Mouse (Mus musculus): ENCODE results near the gene Anks4b.

- no peak for TF ChIP-seq ZNF384 (IDR thresholded peaks at IDR 0.05; ENCODE audit: low read depth, low read length)
- no peak for TF ChIP-seq MAFK (IDR thresholded peaks at IDR 0.05; ENCODE audit: insufficient read depth, low read depth, low read length)
These were observed at the start of gene Anks4b for GRCm38 (mm10) chr7:120173603-120174244.
